Mouse (Mus musculus): ENCODE data around the gene Bik.
A peak's percentile ranks its signal among the peaks of the same experiment; 100 is the strongest.

Gene Bik

GRCm38 (mm10) chr15:83555161-83555974 is 28.7 kb downstream of the Bik start:
- DNase-seq, result peak; percentile 92

GRCm38 (mm10) chr15:83560941-83561477 is 34.3 kb downstream of the Bik start:
- DNase-seq, result no peak

DNA sequence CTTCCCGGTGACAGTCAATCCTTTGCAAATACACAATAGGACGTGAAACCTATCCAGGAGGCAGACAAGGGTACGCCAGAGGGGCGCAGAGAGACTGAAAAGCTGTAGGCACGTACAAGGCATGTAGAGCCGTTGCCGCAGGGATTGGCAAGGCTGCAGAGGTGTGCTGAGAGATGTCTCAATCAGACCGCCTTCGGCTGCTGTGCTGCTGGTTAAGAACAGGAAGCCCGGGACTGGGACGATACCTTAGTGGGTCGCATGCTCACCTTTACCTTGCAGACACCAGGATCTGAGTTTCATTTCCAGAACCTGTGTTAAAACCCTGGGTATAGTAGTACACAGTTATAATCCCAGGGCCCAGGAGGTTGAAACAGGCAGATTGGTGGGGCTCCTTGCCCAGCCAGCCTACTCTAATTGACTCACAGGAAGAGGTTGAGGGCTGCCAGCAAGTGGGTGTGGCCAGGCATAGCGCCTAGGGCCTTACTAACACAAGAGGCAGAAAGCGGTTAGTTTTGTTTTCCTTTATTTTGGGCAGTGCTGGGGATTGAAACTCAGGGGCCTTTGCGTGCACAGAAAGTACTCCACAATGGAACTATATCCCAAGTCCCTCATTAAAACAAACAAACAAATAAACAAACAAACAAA is 36.1 kb downstream of the Bik start:
- peak; percentile 97 for DNase-seq

- peak; percentile 87 for DNase-seq
Measured at GRCm38 (mm10) chr15:83563327-83563856, 36.7 kb downstream of the Bik start, which contains the start of the genes Tspo and Mcat. TSS of gene Tspo (plus strand) at chr15:83563592. TSS of gene Mcat (minus strand) at chr15:83563787.

DNA sequence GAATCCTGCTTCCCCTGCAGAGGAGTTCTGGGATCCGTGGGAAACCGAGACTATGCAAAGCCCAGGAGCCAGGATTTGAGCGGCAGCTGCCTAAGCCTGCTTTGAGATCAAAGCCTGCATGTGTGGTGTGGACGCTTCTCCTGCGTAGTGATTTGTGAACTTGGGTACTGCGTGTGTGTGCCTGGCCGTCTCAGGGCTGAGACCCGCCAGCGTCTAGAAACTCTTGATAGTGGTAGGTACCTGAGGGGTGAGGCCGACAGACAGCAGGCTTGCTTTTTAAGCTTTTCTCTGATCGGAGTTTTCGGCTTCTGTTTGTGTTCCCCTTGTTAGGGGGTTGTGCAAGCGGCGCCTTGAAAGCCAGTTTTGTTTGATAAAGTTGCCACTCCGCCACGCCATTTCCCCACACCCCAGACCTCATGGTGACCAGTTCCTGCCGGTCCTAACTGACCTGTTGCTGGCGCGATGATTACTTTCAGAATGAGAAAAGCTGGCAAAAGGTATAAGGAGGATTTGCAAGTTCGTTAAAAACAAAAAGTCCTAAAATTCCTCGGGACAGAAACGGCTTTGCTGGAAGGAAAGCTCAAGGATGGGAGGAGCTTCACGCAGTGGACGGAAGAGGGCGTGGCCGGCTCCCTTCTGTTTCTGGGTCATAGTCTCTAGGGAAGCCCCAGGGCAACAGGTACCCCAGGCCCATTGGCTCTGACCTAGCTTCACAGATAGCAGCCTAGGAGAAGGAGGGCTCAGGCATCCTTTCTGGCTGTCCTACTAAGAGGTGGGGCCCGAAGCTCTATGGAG is 37.4 kb downstream of the Bik start:
- DNase-seq, result peak; percentile 78

GRCm38 (mm10) chr15:83565434-83565833 is 38.8 kb downstream of the Bik start:
- DNase-seq, result peak; percentile 53

GRCm38 (mm10) chr15:83566006-83566405 is 39.3 kb downstream of the Bik start:
- peak; percentile 44 for DNase-seq

DNA sequence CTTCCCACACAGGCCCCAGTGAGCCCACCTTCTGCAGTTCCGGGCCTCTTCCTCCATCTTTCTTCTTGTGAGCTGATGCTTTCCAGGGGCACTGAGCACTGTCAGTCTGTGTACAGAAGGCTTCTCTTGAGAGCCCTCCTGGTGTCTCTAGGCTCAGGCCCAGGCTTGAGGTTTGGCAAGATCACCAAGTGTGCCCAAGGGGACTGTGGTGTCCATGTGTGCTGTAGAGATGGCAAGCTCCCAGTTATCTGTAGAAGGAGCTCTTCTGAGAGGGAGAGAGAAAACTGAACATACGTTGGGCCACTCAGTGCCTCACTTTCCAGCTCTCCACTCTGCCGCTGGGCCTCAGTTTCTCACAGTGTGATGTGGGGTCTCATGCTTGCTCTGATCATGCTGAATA is 41.1 kb downstream of the Bik start:
- no peak for DNase-seq

GRCm38 (mm10) chr15:83568544-83568943 is 41.9 kb downstream of the Bik start:
- DNase-seq, result no peak

DNA sequence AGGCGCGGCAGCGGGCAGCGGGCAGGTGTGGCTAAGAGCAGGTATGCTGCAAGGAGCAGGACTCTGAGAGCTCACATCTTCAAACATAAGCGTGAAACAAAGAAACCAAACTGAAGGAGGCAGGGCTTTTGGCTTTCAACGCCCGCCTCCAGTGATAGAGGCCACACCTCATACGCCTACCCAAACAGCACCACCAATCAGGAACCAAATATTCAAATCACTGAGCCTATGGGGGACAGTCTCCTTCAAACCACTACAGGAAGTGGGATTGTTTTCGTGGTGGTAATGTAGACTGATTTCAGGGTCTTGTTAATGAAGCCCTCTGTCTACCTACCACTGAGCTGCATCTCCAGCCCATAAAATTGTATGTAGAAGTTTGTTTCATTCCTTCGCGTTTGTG is 43.0 kb downstream of the Bik start:
- DNase-seq, result peak; percentile 41

- DNase-seq, result peak; percentile 45
Measured at GRCm38 (mm10) chr15:83570641-83571040, 44.0 kb downstream of the Bik start.

DNA sequence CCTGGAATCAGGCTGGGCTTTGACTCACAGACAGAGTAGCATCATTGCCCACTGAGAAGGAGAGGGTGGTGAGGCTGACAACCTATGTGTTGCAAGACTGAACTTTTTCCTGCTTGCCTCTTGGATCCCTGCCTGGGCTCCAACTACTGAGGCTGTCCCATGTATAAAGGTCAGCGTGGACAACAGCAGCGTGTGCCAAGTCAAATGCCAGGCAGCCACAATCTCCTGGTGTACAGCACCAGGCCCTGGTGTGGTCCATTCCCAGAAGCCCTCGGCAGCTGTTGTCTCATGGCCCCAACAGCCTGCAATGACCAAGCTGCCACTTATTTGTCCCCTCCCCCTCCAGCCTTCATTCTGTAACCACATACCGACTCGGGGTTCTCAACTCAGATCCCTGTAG is 45.0 kb downstream of the Bik start:
- peak; percentile 59 for DNase-seq

- no peak for DNase-seq
Measured at GRCm38 (mm10) chr15:83572132-83572531, 45.5 kb downstream of the Bik start.

- DNase-seq, result no peak
Measured at GRCm38 (mm10) chr15:83573606-83574005, 46.9 kb downstream of the Bik start.

GRCm38 (mm10) chr15:83574731-83575351 is 48.2 kb downstream of the Bik start:
- peak; percentile 85 for DNase-seq

GRCm38 (mm10) chr15:83575543-83575942 is 48.9 kb downstream of the Bik start:
- DNase-seq, result no peak

GRCm38 (mm10) chr15:83576651-83577050 is 50.0 kb downstream of the Bik start:
- DNase-seq, result no peak

DNA sequence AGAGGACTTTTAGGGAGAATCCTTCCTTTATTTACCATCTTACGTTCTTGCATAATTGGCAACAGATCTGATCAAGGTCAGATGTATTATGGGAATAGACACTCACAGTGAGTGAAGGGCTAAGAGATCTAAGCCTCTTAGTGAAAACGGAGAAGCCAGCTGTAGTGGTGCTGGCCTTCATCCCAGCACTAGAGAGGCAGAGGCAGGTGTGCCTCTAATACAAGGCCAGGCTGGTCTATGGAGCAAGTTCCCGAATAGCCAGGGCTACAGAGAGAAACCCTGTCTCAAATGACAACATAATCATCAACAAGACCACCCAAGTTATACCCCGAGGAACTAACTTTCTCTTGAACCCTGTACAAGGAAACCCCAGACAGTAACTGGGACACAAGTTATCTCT is 56.3 kb downstream of the Bik start:
- no peak for DNase-seq

- peak; percentile 86 for DNase-seq
Measured at GRCm38 (mm10) chr15:83583419-83584156, 56.9 kb downstream of the Bik start.

GRCm38 (mm10) chr15:83584741-83585220 is 58.1 kb downstream of the Bik start:
- DNase-seq, result no peak

GRCm38 (mm10) chr15:83590841-83591240 is 64.2 kb downstream of the Bik start:
- no peak for DNase-seq
